Mouse (Mus musculus): Measurements from ENCODE around the gene Vmn1r73. TPM values are rescaled to one million over a fixed set of nuclear protein-coding genes. Genes with fewer than 3 reads are reported as not detected.

The Vmn1r73 gene
- total RNA-seq (2014; rRNA removed) (not detected in 2 replicates), polyA plus RNA-seq (2015; fragmentation: Nextera tagmentation; extraction: Ambion mirVana) (not detected in 2 replicates)

GRCm38 (mm10) chr7:11729966-11730365 lies at the start of gene Vmn1r73:
TSS of gene Vmn1r73 (plus strand) at chr7:11730266.
- no peak for ATAC-seq
- TF ChIP-seq CTCF (IDR thresholded peaks at IDR 0.05; ENCODE audit: low read depth): no peak
- Histone ChIP-seq H3K36me3 (ENCODE audit: insufficient read depth) (no peaks in the 10 kb centered on the region), H3K9ac (no peak within 1 kb of the TSS), H3K4me1 (ENCODE audit: insufficient read depth) (no peaks in the 10 kb centered on the region), H3K27me3 (ENCODE audit: insufficient read depth, low read length) (no peaks in the 10 kb centered on the region), H3K4me2 (ENCODE audit: low read depth) (no peak within 1 kb of the TSS), H3K4me3 (ENCODE audit: low read depth, low read length) (no peak within 1 kb of the TSS), H3K27ac (ENCODE audit: low read depth, low read length) (no peak within 1 kb of the TSS), H3K9me3 (ENCODE audit: low read length) (peaks cover 11% of the 10 kb centered on the region; the same call in 1 of the 2 replicates)
- WGBS: 89% methylated on average over 1 of the region's 1 CpGs
- no peak for DNase-seq

Other genes with a start within 250 kb of the Vmn1r73 start
- not detected in 2 replicates for gene Zscan4-ps2, start 216.0 kb upstream of the Vmn1r73 start, total RNA-seq (2014; rRNA removed)
- gene Zscan4-ps2, start 216.0 kb upstream of the Vmn1r73 start, polyA plus RNA-seq (2015; fragmentation: Nextera tagmentation; extraction: Ambion mirVana): not detected in 2 replicates
- gene Zscan4-ps3, start 121.0 kb upstream of the Vmn1r73 start, total RNA-seq (2014; rRNA removed): not detected in 2 replicates
- gene Zscan4-ps3, start 121.0 kb upstream of the Vmn1r73 start, polyA plus RNA-seq (2015; fragmentation: Nextera tagmentation; extraction: Ambion mirVana): not detected in 2 replicates
- not detected in 2 replicates for gene Vmn1r72, start 50.1 kb upstream of the Vmn1r73 start, total RNA-seq (2014; rRNA removed)
- gene Vmn1r72, start 50.1 kb upstream of the Vmn1r73 start, polyA plus RNA-seq (2015; fragmentation: Nextera tagmentation; extraction: Ambion mirVana): not detected in 2 replicates
- gene Vmn1r74, start 103.7 kb downstream of the Vmn1r73 start, total RNA-seq (2014; rRNA removed): not detected in 2 replicates
- gene Vmn1r74, start 103.7 kb downstream of the Vmn1r73 start, polyA plus RNA-seq (2015; fragmentation: Nextera tagmentation; extraction: Ambion mirVana): not detected in 2 replicates
- gene Vmn1r75, start 144.4 kb downstream of the Vmn1r73 start, total RNA-seq (2014; rRNA removed): not detected in 2 replicates
- gene Vmn1r75, start 144.4 kb downstream of the Vmn1r73 start, polyA plus RNA-seq (2015; fragmentation: Nextera tagmentation; extraction: Ambion mirVana): not detected in 2 replicates
- gene Vmn1r76, start 207.9 kb downstream of the Vmn1r73 start, total RNA-seq (2014; rRNA removed): not detected in 2 replicates
- not detected in 2 replicates for gene Vmn1r76, start 207.9 kb downstream of the Vmn1r73 start, polyA plus RNA-seq (2015; fragmentation: Nextera tagmentation; extraction: Ambion mirVana)

Data from forebrain, postnatal 0 days (tissue).